Mouse (Mus musculus): ENCODE measurements around the gene Cntnap4.

DNA sequence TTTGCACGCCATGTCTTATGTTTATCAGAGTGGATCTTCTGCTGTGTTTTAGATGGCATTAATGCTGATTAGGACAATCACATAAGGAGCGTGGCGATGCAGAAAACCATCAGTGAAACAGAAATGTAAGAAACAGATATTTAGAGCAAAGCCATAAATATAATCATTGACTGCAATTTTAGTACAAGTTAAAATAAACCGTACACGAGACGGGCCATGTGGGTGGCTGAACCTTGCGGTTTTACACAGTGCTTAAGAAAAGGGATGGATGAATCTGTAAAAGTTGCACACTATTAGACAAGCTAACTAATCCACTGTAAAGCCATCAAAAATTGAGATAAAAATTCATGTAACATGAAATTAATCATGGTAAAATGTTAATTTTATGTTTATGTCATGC is 58.9 kb downstream of the Cntnap4 start:
- TF ChIP-seq EP300 (IDR thresholded peaks at IDR 0.05; ENCODE audit: insufficient read depth, low read depth, low read length) (no peak), CTCF (IDR thresholded peaks at IDR 0.05; ENCODE audit: low read depth, low read length) (no peak)
